Mouse (Mus musculus) brown adipose tissue, adult 24 weeks (tissue): ENCODE results near the gene Ovol1. TPM values are rescaled to one million over a fixed set of nuclear protein-coding genes. Genes with fewer than 3 reads are reported as not detected.
A peak's percentile ranks its signal among the peaks of the same experiment; 100 is the strongest.

Experiments used
- H3K27ac ChIP-seq: fragments of 200-500 bp; replicated peaks from 2 replicates; pipeline ENCODE4 v1.5.1; 2012; ENCODE audit warnings: low read depth, mild to moderate bottlenecking, low read length
- H3K4me1 ChIP-seq: fragments of 200-500 bp; 2 replicates; pipeline ENCODE4 v1.6.1; 2012; ENCODE audit warnings: low read length, mixed read lengths; ENCODE audit not compliant: control insufficient read depth, insufficient read depth, insufficient read length
- H3K4me3 ChIP-seq: fragments of 200-500 bp; 2 replicates; pipeline ENCODE4 v1.5.1; 2012; ENCODE audit warnings: low read depth, mild to moderate bottlenecking, low read length, moderate library complexity; ENCODE audit not compliant: insufficient read depth
- polyA plus RNA-seq: library from polyadenylated mRNA; stranded (reverse); fragments of >200 nt; gene quantifications from 2 replicates; pipeline ENCODE4 v1.2.4, GENCODE M21; 2012; ENCODE audit not compliant: missing spikeins, insufficient read depth, insufficient read length

The Ovol1 gene
- polyA plus RNA-seq, 1 experiment: not detected

- Histone ChIP-seq H3K4me1 (peaks cover 8% of the 10 kb centered on the region; the same call in 1 of the 2 replicates), H3K27ac (no peak overlapping the region), H3K4me3 (peak overlapping the region; percentile 35)
Observed at GRCm38 (mm10) chr19:5559631-5560456, 602 bp downstream of the Ovol1 start.

GRCm38 (mm10) chr19:5559229-5559628, 1.2 kb downstream of the Ovol1 start:
- Histone ChIP-seq H3K4me3 (0 out of 2 replicates have a peak overlapping the region, but pooled peaks have one; percentile 35), H3K4me1 (peaks cover 8% of the 10 kb centered on the region; the same call in 1 of the 2 replicates), H3K27ac (no peak overlapping the region)

GRCm38 (mm10) chr19:5558770-5559169, 1.7 kb downstream of the Ovol1 start:
- H3K27ac ChIP-seq: no peak overlapping the region
- peaks cover 8% of the 10 kb centered on the region; the same call in 1 of the 2 replicates for H3K4me1 ChIP-seq
- no peak overlapping the region for H3K4me3 ChIP-seq

GRCm38 (mm10) chr19:5558169-5558568, 2.3 kb downstream of the Ovol1 start:
- Histone ChIP-seq H3K27ac (no peak overlapping the region), H3K4me3 (no peak overlapping the region), H3K4me1 (peaks cover 8% of the 10 kb centered on the region; the same call in 1 of the 2 replicates)

- no peak overlapping the region for H3K27ac ChIP-seq
- no peak overlapping the region for H3K4me3 ChIP-seq
- H3K4me1 ChIP-seq: no peaks in the 10 kb centered on the region
Observed at GRCm38 (mm10) chr19:5554212-5554611, 6.2 kb downstream of the Ovol1 start.

GRCm38 (mm10) chr19:5553802-5554201, 6.6 kb downstream of the Ovol1 start:
- H3K4me1 ChIP-seq: no peaks in the 10 kb centered on the region
- H3K27ac ChIP-seq: no peak overlapping the region
- no peak overlapping the region for H3K4me3 ChIP-seq

GRCm38 (mm10) chr19:5547471-5548056, 12.9 kb downstream of the Ovol1 start:
- H3K4me1 ChIP-seq: no peaks in the 10 kb centered on the region
- H3K4me3 ChIP-seq: no peak overlapping the region
- no peak overlapping the region for H3K27ac ChIP-seq

GRCm38 (mm10) chr19:5544031-5544430, 16.4 kb downstream of the Ovol1 start:
- Histone ChIP-seq H3K4me1 (no peaks in the 10 kb centered on the region), H3K27ac (no peak overlapping the region), H3K4me3 (no peak overlapping the region)

- H3K4me1 ChIP-seq: no peaks in the 10 kb centered on the region
- no peak overlapping the region for H3K4me3 ChIP-seq
- no peak overlapping the region for H3K27ac ChIP-seq
Observed at GRCm38 (mm10) chr19:5543362-5543761, 17.1 kb downstream of the Ovol1 start.

- H3K4me1 ChIP-seq: no peaks in the 10 kb centered on the region
- H3K4me3 ChIP-seq: no peak overlapping the region
Observed at GRCm38 (mm10) chr19:5538786-5539185, 21.7 kb downstream of the Ovol1 start.

GRCm38 (mm10) chr19:5532520-5532919, 27.9 kb downstream of the Ovol1 start:
- H3K27ac ChIP-seq: no peak overlapping the region
- H3K4me3 ChIP-seq: no peak overlapping the region
- no peaks in the 10 kb centered on the region; the same call in 1 of the 2 replicates for H3K4me1 ChIP-seq

More at GRCm38 (mm10) chr19:5538786-5539185, 21.7 kb downstream of the Ovol1 start:
- H3K27ac ChIP-seq: no peak overlapping the region

GRCm38 (mm10) chr19:5530138-5530524, 30.3 kb downstream of the Ovol1 start:
- no peak overlapping the region for H3K4me3 ChIP-seq
- no peaks in the 10 kb centered on the region; the same call in 1 of the 2 replicates for H3K4me1 ChIP-seq

GRCm38 (mm10) chr19:5529325-5530137, 30.9 kb downstream of the Ovol1 start:
- Histone ChIP-seq H3K27ac (no peak overlapping the region), H3K4me3 (peak overlapping the region; percentile 39), H3K4me1 (no peaks in the 10 kb centered on the region; the same call in 1 of the 2 replicates)

More at GRCm38 (mm10) chr19:5530138-5530524, 30.3 kb downstream of the Ovol1 start:
- H3K27ac ChIP-seq: no peak overlapping the region

GRCm38 (mm10) chr19:5525204-5525603, 35.2 kb downstream of the Ovol1 start:
- Histone ChIP-seq H3K4me1 (no peaks in the 10 kb centered on the region; the same call in 1 of the 2 replicates), H3K27ac (no peak overlapping the region), H3K4me3 (no peak overlapping the region)

GRCm38 (mm10) chr19:5518721-5519120, 41.7 kb downstream of the Ovol1 start:
- H3K4me1 ChIP-seq: no peaks in the 10 kb centered on the region
- no peak overlapping the region for H3K4me3 ChIP-seq
- H3K27ac ChIP-seq: no peak overlapping the region
